Mouse (Mus musculus) kidney, embryonic 16.5 days (tissue): ENCODE results near the gene Rab25. TPM values are rescaled to one million over a fixed set of nuclear protein-coding genes. Genes with fewer than 3 reads are reported as not detected.
A peak's percentile ranks its signal among the peaks of the same experiment; 100 is the strongest.

Experiments
- ATAC-seq: fragments of 200-750 bp; cut with Nextera tagmentation; 2 replicates; pipeline ENCODE4 v1.8.0; 2017; ENCODE audit warnings: moderate TSS enrichment; ENCODE audit not compliant: low FRiP score, low TSS enrichment
- H3K27ac ChIP-seq: fragments of 300-500 bp; sonication (generic); 2 replicates; pipeline ENCODE4 v1.5.1; 2014; ENCODE audit warnings: low read length
- H3K27me3 ChIP-seq: fragments of 300-500 bp; sonication (generic); 2 replicates; pipeline ENCODE4 v1.6.1; 2014; ENCODE audit warnings: low read length, control low read depth, mixed read lengths; ENCODE audit not compliant: insufficient read depth
- H3K36me3 ChIP-seq: fragments of 300-500 bp; sonication (generic); 2 replicates; pipeline ENCODE4 v1.6.1; 2014; ENCODE audit warnings: low read length, control low read depth, mixed read lengths; ENCODE audit not compliant: insufficient read depth
- H3K4me1 ChIP-seq: fragments of 300-500 bp; sonication (generic); 2 replicates; pipeline ENCODE4 v1.6.1; 2014; ENCODE audit warnings: low read length, control low read depth, mixed read lengths; ENCODE audit not compliant: insufficient read depth
- H3K4me2 ChIP-seq: fragments of 300-500 bp; sonication (generic); replicated peaks from 2 replicates; pipeline ENCODE4 v1.6.1; 2014; ENCODE audit warnings: low read depth, low read length
- H3K4me3 ChIP-seq: fragments of 300-500 bp; sonication (generic); 2 replicates; pipeline ENCODE4 v1.5.1; 2014; ENCODE audit warnings: mild to moderate bottlenecking, low read length
- H3K9ac ChIP-seq: fragments of 300-500 bp; sonication (generic); replicated peaks from 2 replicates; pipeline ENCODE4 v1.6.1; 2014; ENCODE audit warnings: low read length
- H3K9me3 ChIP-seq: fragments of 300-500 bp; sonication (generic); 2 replicates; pipeline ENCODE4 v1.6.1; 2016; ENCODE audit warnings: low read length, control low read depth
- WGBS: fragments of 180-500 bp; shearing (Covaris S2); extraction: QIAGEN DNeasy Blood & Tissue Kit; methylation state at CpG from one replicate; pipeline ENCODE4 v1.1.7; 2014; 5-methylcytosine and 5-hydroxymethylcytosine counted together
- polyA plus RNA-seq: library from polyadenylated mRNA; unstranded; fragments of >200 nt; fragmentation: Nextera tagmentation; extraction: Ambion mirVana; gene quantifications from 2 replicates; pipeline ENCODE4 v1.2.1, GENCODE M21; 2015

Gene Rab25
- polyA plus RNA-seq, 1 experiment from 2014 or later: 17.3 TPM

- Histone ChIP-seq H3K27me3 (no peaks in the 10 kb centered on the region), H3K4me2 (no peak overlapping the region), H3K9me3 (no peaks in the 10 kb centered on the region), H3K36me3 (peaks cover 49% of the 10 kb centered on the region), H3K4me1 (peaks cover 23% of the 10 kb centered on the region), H3K4me3 (no peak overlapping the region), H3K27ac (no peak overlapping the region), H3K9ac (no peak overlapping the region)
- WGBS: 95% methylated on average over 6 of the region's 6 CpGs
- ATAC-seq: no peak
These were observed 7.6 kb upstream of the Rab25 start for GRCm38 (mm10) chr3:88555731-88556130.

GRCm38 (mm10) chr3:88555069-88555605, 7.0 kb upstream of the Rab25 start:
- 60% methylated on average over 5 of the region's 5 CpGs for WGBS
- Histone ChIP-seq H3K4me2 (peak overlapping the region; percentile 91), H3K27me3 (no peaks in the 10 kb centered on the region)

GRCm38 (mm10) chr3:88553880-88554586, 5.9 kb upstream of the Rab25 start:
- Histone ChIP-seq H3K36me3 (peaks cover 32% of the 10 kb centered on the region), H3K4me1 (peaks cover 23% of the 10 kb centered on the region), H3K27ac (peak overlapping the region; percentile 99), H3K9ac (peak overlapping the region; percentile 95), H3K27me3 (no peaks in the 10 kb centered on the region), H3K9me3 (no peaks in the 10 kb centered on the region), H3K4me3 (peak overlapping the region; percentile 95), H3K4me2 (peak overlapping the region; percentile 91)
- no peak; the same call in 1 of the 2 replicates for ATAC-seq
- WGBS: under 1% methylated on average over 39 of the region's 41 CpGs

More at GRCm38 (mm10) chr3:88555069-88555605, 7.0 kb upstream of the Rab25 start:
- Histone ChIP-seq H3K9me3 (no peaks in the 10 kb centered on the region), H3K9ac (no peak overlapping the region; the same call in 1 of the 2 replicates), H3K36me3 (peaks cover 43% of the 10 kb centered on the region), H3K27ac (no peak overlapping the region), H3K4me1 (peaks cover 23% of the 10 kb centered on the region), H3K4me3 (peak overlapping the region; percentile 95; the same call in 1 of the 2 replicates)
- ATAC-seq: no peak

- WGBS: 0% methylated on average over 18 of the region's 37 CpGs
- Histone ChIP-seq H3K36me3 (peaks cover 28% of the 10 kb centered on the region), H3K4me3 (peak within 1 kb of the TSS; percentile 95), H3K27ac (peak within 1 kb of the TSS; percentile 99), H3K27me3 (no peaks in the 10 kb centered on the region), H3K4me2 (peak within 1 kb of the TSS; percentile 91), H3K4me1 (peaks cover 23% of the 10 kb centered on the region), H3K9me3 (no peaks in the 10 kb centered on the region), H3K9ac (peak within 1 kb of the TSS; percentile 95)
- ATAC-seq: peak; percentile 92
These were observed 5.4 kb upstream of the Rab25 start, which contains the start of gene Ubqln4 for GRCm38 (mm10) chr3:88553525-88553879. Ubqln4 (plus strand) TSS chr3:88553758.

GRCm38 (mm10) chr3:88552676-88553524, 4.8 kb upstream of the Rab25 start, which contains the start of gene Lamtor2:
Lamtor2 (minus strand) TSS chr3:88553074.
- Histone ChIP-seq H3K9ac (peak within 1 kb of the TSS; percentile 95), H3K27ac (peak within 1 kb of the TSS; percentile 99), H3K9me3 (no peaks in the 10 kb centered on the region), H3K4me1 (peaks cover 23% of the 10 kb centered on the region), H3K27me3 (no peaks in the 10 kb centered on the region), H3K36me3 (peaks cover 22% of the 10 kb centered on the region), H3K4me3 (peak within 1 kb of the TSS; percentile 95), H3K4me2 (peak within 1 kb of the TSS; percentile 91)
- under 1% methylated on average over 48 of the region's 48 CpGs for WGBS
- peak; percentile 93 for ATAC-seq

GRCm38 (mm10) chr3:88552082-88552645, 4.1 kb upstream of the Rab25 start:
- peaks cover 19% of the 10 kb centered on the region for H3K36me3 ChIP-seq
- WGBS: 17% methylated on average over 16 of the region's 16 CpGs
- H3K27me3 ChIP-seq: no peaks in the 10 kb centered on the region
- H3K4me1 ChIP-seq: peaks cover 23% of the 10 kb centered on the region
- no peak for ATAC-seq
- peak overlapping the region; percentile 95 for H3K4me3 ChIP-seq
- H3K9me3 ChIP-seq: no peaks in the 10 kb centered on the region
- peak overlapping the region; percentile 91 for H3K4me2 ChIP-seq
- H3K9ac ChIP-seq: peak overlapping the region; percentile 84
- peak overlapping the region; percentile 99 for H3K27ac ChIP-seq

GRCm38 (mm10) chr3:88551586-88551985, 3.5 kb upstream of the Rab25 start:
- Histone ChIP-seq H3K4me2 (peak overlapping the region; percentile 91), H3K9ac (0 out of 2 replicates have a peak overlapping the region, but pooled peaks have one; percentile 10), H3K27ac (no peak overlapping the region), H3K36me3 (peaks cover 13% of the 10 kb centered on the region), H3K4me3 (peak overlapping the region; percentile 95), H3K9me3 (no peaks in the 10 kb centered on the region), H3K27me3 (no peaks in the 10 kb centered on the region), H3K4me1 (peaks cover 23% of the 10 kb centered on the region)
- WGBS: 83% methylated on average over 4 of the region's 4 CpGs
- ATAC-seq: no peak

- Histone ChIP-seq H3K27ac (no peak overlapping the region), H3K27me3 (no peaks in the 10 kb centered on the region), H3K9ac (no peak overlapping the region), H3K4me3 (no peak overlapping the region), H3K4me1 (peaks cover 16% of the 10 kb centered on the region), H3K9me3 (no peaks in the 10 kb centered on the region), H3K36me3 (no peaks in the 10 kb centered on the region), H3K4me2 (no peak overlapping the region)
- WGBS: 71% methylated on average over 6 of the region's 6 CpGs
- no peak for ATAC-seq
These were observed 1.3 kb downstream of the Rab25 start for GRCm38 (mm10) chr3:88546674-88547418.
